Mouse (Mus musculus): ENCODE results near the gene 1810010D01Rik.

DNA sequence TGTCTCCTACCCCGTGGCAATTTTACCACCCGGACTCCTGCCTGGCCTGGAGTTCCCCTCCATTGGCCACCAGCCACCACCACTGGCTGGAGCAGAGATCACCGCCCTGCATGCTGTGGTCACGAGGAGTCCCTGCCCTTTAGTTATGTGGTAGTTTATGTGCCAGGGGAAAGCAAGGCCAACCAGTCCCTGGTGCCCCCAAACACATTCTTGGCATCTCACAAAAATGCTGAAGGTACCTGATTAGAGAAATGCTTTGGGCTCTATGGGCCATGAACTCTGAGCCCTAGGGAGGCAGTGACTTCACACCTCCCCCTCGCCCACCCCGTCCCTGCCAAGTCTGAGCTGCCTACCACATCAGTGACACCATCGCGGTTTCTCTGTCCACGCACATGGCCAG, 34.1 kb upstream of the 1810010D01Rik start:
- TF ChIP-seq CTCF (IDR thresholded peaks at IDR 0.05; ENCODE audit: low read depth, low read length) (no peak), POLR2A (IDR thresholded peaks at IDR 0.05; ENCODE audit: extremely low read depth, insufficient read depth, low read length) (no peak)

Data from liver, adult 2 months (tissue).